Mouse (Mus musculus): ENCODE results near the gene Unc45a.

DNA sequence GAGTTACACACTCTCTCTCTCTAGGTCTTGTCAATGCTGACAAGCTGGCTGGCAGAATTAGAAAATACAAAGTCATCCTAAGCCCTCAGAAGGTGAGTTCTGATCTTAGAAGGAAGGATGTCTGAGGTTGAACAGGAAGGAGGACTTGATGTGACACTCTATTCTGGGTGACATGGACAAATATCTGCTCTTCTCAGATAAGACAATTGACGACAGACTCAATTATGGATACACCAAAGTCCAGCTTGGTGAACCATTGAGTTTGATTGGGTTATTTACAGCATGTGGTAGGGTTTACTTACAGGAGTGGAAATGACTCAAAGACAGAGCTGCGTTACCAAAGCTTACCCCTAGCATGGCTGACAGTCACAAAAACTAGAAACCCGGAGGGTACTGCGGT is 64.4 kb downstream of the Unc45a start:
- no peak; the same call in 2 of the 3 replicates for TF ChIP-seq GATA1 (IDR thresholded peaks at IDR 0.05; ENCODE audit: borderline replicate concordance, low read length)
- no peak for TF ChIP-seq FLI1 (IDR thresholded peaks at IDR 0.05; ENCODE audit: low read length)
